Mouse (Mus musculus) adrenal gland, adult 18-20 months (tissue): Measurements from ENCODE around the gene Cdk17. TPM values are rescaled to one million over a fixed set of nuclear protein-coding genes. Genes with fewer than 3 reads are reported as not detected.
A peak's percentile ranks its signal among the peaks of the same experiment; 100 is the strongest.
"Not testable (repeated sequence)": the region's sequence is repeated elsewhere in the genome, so short reads cannot be mapped to it uniquely, and the experiment has no call there.

Experiments used
- DNase-seq, 2 experiments: peaks; one replicate each; pipeline ENCODE4 v3.0.0; 2021 to 2022; ENCODE audit warnings: low spot score in 2 of 2
- total RNA-seq, 2 experiments: library from RNA; stranded (reverse); gene quantifications; 1 replicate in 1 of 2; 2 replicates in 1 of 2; pipeline ENCODE4 v1.2.3; 2021

Gene Cdk17
- total RNA-seq, 2 experiments from 2014 or later, result 24.6 to 29.4 TPM

- DNase-seq, result no peak
These were observed 17.9 kb upstream of the Cdk17 start for GRCm38 (mm10) chr10:93142600-93143284.

DNA sequence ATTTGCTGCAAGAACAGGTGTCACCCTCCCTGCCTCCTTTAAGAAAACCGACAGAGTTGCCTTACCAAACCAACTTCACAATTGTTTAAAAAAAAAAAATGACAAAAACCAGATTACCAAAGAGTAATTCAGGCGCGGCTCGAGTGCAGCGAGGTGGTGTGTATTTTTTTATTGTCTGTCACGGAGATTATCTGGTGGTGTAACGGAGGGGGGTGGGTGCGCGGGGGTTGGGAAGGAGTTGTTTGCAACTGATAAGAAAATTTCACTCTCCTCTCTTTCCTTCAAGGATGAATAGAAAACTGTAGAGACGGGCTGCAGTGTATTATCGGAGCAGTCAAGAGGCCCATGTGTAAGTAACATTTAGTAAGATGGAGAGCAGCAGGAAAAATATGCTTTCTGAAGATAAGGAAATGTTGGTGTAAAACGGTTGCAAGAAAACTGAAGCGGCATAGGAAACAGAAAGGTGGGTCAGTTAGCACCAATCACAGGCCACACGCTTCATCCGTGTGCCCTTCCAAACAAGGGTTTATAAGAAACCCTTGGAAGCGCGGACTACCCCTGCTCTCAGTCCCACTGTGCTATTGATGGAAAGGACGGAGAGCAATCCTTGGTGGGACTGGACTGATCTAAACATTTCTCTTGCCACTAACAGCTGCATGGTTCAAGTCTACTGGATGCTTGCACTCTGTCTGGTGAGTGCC lies 17.2 kb upstream of the Cdk17 start:
- no peak for DNase-seq

DNA sequence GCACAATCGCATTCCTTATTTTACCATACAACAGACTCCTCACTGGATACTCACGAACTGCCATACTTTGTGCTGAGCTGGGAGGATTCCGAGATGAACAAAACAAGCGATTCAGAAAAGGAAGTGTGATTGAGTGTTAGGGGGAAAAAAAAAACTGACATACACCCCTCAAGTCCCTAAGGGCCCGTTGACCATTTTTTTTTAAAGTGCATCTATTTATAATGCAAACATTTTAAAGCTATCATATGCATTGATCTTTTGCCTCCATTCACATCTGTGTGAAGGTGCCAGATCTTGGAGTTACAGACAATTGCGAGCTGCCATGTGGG lies 16.7 kb upstream of the Cdk17 start:
- no peak for DNase-seq

DNA sequence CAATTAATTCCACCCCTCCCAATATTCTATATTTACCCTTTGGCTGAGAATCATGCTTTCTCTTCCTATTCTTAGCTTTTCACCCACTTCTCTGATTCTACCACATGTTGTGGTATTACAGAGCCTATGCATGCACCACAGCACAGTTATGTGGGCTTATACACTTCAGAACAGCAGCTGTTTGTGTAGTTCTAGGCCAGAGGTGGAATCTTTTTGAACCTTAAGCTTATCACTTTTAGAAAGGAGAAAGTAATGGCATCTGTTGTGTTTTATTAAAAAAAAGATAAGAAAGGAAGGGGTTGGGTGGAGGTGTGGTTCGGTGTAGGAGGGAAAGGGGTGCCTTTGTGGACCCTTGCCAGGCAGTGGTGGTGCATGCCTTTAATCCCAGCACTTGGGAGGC lies 16.1 kb upstream of the Cdk17 start:
- no peak for DNase-seq

GRCm38 (mm10) chr10:93145088-93145487 lies 15.6 kb upstream of the Cdk17 start:
- peak; percentile 34 to 57 for DNase-seq

GRCm38 (mm10) chr10:93146601-93147000 lies 14.1 kb upstream of the Cdk17 start:
- no peak for DNase-seq

DNA sequence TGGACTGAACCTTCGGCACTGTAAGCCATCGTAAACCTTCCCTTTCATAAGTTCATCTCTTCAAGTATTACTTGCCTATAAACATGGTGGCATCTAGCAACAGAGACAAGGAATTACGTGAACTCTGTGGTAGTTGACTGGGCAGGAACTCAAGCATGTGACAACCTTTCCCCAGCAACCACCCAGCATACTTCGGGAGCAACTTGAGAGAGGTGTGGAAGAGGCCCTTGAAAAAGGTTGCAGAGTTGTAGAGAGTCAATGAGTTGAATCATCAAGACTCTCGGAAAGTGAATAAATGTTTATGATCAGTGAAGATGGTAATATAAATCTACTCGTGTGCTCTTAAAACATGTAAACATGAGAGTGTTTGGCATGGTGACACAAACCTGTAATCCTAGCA lies 13.0 kb upstream of the Cdk17 start:
- no peak for DNase-seq

GRCm38 (mm10) chr10:93149597-93149996 lies 11.1 kb upstream of the Cdk17 start:
- DNase-seq, result no peak

GRCm38 (mm10) chr10:93151775-93152174 lies 8.9 kb upstream of the Cdk17 start:
- no peak for DNase-seq

DNA sequence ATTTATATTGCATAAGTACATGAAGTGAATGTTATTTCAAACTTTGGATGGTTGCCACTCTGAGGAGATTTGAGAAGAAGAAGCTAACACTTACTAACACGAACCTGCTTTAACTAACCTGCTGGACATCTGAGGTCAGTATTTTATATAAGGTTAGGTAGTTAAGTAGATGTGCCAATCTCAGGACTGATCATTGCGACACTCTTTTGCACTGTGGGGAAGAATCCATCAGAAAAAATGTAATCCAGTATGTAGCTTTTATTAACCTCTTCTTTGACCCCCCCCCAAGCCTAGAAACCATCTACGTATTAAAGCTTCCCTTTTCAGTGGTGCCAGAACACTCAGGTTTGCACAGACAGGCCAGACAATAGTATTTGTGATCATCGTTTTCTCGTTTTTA lies 8.0 kb upstream of the Cdk17 start:
- no peak for DNase-seq

DNA sequence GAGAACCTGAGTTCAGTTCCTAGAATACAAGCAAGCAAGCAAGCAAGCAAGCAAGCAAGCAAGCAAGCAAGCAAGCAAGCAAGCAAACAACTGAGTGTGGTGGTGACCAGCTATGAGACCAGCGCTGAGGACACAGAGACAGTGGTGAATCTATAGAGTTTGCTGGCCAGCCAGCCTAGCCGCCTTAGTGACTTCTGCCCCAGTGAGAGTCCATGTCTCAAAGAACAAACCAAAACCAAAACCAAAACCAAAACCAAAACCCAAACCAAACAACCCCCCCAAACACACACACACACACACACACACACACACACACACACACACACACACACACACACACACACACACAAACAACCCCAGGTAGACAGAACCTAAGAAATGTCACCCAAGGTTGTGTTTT lies 7.3 kb upstream of the Cdk17 start:
- not testable (repeated sequence) for DNase-seq

GRCm38 (mm10) chr10:93159651-93160496 lies 801 bp upstream of the Cdk17 start:
- DNase-seq, result no peak

GRCm38 (mm10) chr10:93160497-93160806 lies 223 bp upstream of the Cdk17 start:
- DNase-seq, result peak; percentile 90 to 93

DNA sequence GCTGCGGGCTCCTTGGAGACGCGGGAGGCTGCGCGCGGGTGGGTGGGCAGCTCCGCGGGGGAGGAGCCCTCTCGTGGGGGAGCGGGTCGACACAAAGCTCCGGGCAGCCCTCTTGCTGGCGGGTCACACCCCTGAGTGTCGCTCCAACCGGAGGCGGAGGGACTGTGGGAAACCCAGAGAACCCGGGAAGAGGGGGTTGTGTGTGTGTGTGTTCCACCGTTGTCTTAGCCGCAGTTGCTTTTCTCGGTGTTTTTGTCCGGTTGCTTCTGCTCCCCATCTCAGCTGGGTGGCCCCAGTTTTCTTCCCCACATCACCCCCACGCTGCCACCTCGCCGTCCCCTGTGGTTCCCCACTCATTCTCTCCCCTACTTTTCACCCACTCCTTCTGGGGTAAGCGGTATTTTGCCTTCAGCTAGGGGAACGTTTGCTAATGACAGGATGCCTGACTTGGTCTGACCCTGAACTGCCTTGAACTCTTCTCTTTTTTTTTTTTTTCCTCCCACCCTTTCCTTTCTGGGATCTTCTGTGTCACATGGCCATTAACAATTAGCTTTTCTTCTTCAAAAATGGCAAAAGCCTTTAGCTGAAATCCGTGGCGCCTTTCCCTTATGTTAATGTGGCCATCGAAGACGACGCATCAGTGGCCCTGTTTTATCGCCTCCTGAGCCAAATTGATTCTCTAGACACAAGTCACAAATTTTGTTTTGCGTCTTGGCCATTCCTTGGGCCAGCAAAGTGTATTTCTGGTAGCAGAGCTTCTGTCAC lies 1.0 kb downstream of the Cdk17 start:
- DNase-seq, result peak in 1 of 2 experiments; percentile 51

DNA sequence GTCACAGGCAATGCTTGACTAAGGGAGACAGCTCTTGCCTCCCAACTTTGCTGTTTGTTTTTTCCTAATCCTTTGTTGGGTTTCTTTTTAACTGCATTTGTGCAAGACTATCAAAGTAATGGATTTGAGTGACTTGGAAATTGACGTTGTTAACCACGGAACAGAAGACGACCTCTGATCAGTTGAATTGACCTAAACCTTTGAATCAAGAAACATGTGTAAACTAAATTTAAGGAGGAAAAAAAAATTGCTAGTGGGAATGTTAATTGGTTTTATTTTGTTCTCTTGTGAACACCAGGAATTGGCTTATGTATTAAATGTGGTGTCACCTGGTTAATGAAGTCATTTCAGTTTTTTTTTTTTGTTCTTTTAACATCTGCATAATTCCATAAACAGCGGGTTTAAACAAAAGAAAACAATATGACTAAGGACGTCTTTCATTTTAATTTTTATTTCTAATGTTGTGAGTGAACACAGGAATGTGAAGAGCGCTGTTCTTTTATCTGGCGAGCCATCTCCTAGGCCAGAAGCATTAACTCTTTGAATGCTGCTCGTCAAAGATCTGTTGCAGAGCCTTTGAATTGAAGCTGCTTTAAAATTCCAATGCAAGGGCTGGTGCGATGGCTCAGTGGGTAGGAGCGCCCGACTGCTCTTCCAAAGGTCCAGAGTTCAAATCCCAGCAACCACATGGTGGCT lies 1.7 kb downstream of the Cdk17 start:
- no peak for DNase-seq

- DNase-seq, result no peak
These were observed 2.4 kb downstream of the Cdk17 start for GRCm38 (mm10) chr10:93162972-93163660.

DNA sequence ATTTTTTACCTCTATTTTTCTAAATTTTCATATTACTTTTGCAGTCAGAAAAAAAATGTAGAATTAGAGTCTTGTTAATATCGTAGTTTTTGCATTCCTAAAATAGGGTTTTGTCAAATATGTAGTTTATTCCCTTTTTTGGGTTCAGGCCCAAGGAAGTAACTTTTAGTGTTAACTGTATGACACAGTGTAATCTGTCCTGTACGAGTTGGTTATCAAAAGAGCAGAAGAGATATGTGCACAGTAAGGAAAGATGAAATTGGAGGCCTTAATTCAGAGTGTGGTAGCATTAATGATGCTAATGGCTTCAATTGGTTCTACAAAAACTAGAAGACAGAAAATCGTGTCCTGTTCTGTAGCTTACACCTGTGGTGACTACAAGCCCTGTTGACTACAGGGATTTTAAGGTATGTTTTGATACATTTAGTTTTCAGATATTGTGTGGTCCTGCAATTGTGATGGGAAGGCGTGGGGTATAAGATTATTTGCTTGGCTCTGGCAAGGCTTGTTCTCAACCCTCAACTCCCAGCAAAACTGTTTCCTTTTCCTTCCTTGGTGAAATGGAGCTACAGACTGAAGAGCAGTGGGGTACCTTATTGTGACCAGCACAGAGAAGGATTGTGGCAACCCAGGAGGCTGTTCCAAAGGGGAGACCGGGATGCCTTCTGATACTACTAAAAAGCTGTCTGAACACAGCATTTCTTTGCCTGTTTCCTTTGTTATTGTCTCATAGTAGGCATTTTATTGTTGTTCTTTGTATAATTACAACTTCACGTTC lies 3.2 kb downstream of the Cdk17 start:
- no peak for DNase-seq

DNA sequence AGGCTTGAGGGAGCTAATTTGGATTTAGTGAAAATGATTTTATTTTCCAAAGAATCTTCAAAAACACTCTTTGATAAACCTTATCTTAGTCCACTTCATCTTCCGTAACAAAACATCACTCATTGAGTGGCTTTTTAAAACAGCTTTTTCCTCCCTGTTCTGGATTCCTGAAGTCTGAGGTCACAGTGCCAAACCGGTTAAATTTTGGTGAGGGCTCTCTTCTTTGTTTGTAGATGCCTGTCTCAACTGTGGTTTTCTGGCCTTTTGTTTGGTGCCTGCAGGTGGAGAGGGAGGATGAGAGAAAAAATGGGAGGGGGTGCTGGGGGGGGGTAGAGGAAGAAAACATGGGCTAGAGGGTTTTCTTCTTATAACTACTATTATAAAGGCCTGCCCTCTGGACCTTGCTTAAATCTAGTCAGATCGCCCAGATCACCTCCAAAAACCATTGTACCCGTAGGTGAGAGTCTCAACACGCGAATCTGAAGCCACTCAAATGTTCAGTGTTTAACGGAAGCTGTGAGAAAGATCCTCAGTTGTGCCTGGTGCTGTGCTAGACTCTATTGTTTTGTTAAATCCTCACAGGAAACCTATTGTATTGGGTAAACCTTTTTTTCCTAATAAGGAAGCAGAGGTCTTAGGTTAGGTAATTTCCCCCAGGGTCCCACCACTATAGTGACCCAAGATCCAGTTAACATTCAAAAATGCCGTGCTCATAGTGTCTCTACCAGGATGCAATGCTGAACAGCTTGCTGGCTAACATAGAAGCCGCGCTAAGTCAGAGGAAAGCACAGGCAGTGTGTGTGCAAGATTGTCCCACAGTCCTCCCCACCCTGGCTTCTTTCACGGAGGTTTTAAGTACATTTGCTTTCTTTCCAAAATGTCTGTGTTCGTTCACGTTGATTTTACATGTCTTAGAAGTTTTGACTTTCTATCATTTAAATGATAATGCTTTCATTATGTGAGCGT lies 5.0 kb downstream of the Cdk17 start:
- no peak for DNase-seq
